Mouse (Mus musculus): Measurements from ENCODE around the gene Usp37. TPM values are rescaled to one million over a fixed set of nuclear protein-coding genes. Genes with fewer than 3 reads are reported as not detected.

Usp37 gene
- polyA plus RNA-seq, 1 experiment from 2014 or later = 38.0 TPM

DNA sequence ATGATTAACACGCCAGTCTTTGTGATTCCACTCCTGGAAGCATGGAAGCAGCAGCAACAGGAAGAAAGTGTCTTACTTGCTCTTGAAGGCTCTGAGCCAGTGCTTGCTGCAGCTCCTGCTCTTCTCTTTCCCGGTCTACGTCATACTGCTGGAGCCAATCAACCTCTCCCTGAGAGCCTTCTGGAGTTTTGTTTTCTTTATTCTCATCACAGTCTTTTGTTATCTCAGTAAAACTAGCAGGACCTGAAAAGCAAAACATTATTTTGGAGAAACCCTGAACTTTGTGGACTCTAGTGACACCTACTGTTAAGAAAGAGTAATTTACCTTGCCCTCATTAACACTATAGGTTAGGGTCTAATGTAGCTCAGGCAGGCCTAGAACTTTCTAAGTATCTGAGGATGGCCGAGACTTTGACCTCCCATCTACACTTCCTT lies 91.5 kb downstream of the Usp37 start:
- WGBS = 63% methylated on average over 4 of the region's 4 CpGs
- no peaks in the 10 kb centered on the region for H3K27me3 ChIP-seq
- ATAC-seq (ENCODE audit: insufficient number of reproducible peaks, insufficient read depth, low FRiP score, low TSS enrichment, low read depth) = 0 out of 2 replicates have a peak, but pooled peaks have one; percentile 37

DNA sequence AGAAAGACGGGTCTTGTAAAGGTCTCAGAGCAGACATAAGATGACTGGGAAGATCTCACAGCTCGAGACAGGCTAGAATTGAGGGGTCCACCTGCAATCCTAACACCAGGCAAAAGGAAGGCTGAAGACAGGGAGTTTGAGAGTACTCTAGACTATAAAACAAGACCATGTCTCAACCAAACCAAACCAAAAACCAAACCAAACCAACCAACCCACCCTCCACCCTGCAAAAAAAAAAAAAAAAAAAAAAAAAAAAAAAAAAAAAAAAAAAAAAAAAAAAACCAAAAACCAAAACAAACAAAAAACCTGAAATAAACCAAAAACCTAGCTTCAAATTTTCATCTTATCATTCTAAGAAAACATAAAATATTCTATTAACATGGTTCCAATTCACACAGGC lies 99.5 kb downstream of the Usp37 start:
- no peaks in the 10 kb centered on the region for H3K27me3 ChIP-seq
- H3K4me3 ChIP-seq = no peak overlapping the region
- ATAC-seq (ENCODE audit: insufficient number of reproducible peaks, insufficient read depth, low FRiP score, low TSS enrichment, low read depth) = no peak
- no peak overlapping the region for H3K9ac ChIP-seq
- H3K4me1 ChIP-seq = no peaks in the 10 kb centered on the region
- WGBS = 86% methylated on average over 2 of the region's 2 CpGs
- no peaks in the 10 kb centered on the region for H3K9me3 ChIP-seq
- no peak overlapping the region for H3K27ac ChIP-seq
- H3K36me3 ChIP-seq = peaks cover 75% of the 10 kb centered on the region
- no peak overlapping the region for H3K4me2 ChIP-seq

More for the DNA sequence above, 91.5 kb downstream of the Usp37 start:
- no peaks in the 10 kb centered on the region for H3K4me1 ChIP-seq
- peaks cover 88% of the 10 kb centered on the region for H3K36me3 ChIP-seq
- no peak overlapping the region for H3K4me2 ChIP-seq
- H3K9ac ChIP-seq = no peak overlapping the region
- no peak overlapping the region for H3K27ac ChIP-seq
- H3K4me3 ChIP-seq = no peak overlapping the region
- no peaks in the 10 kb centered on the region for H3K9me3 ChIP-seq

DNA sequence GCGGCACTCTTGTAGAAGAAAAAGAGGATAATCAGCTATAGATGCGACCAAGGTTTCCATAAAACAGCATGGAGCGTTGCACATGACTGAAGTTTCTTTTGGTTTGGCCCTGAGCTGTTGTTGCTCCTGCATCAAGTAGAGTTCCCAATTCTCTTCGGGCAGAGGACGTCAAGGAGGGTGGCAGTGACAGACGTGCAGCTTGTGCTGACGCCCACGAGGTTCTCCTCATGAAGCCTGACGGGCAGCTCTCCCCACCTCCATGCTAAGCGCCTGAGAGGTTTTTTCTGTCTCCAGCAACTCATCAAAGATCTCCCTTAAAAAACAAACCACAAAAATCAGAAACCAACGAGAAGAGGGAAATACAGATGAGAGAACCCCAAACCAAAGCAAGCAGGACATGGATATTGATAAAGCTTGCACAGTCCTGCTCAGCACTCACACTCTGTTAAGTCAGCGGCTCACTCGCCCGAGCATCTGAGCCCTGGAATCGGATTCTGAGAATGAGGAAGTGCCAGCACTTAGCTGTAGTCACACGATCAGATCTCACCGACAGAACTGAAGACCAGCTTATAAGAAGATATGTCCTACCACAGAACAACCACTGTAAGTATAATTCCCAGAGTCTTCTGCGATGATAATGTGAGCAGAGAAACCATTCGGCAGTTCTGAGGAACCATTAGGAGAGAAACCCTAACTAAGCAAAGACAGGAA lies 104.8 kb downstream of the Usp37 start:
- no peak overlapping the region for H3K4me2 ChIP-seq
- H3K27me3 ChIP-seq = no peaks in the 10 kb centered on the region
- H3K4me3 ChIP-seq = no peak overlapping the region
- H3K27ac ChIP-seq = no peak overlapping the region
- H3K9ac ChIP-seq = no peak overlapping the region
- H3K36me3 ChIP-seq = peaks cover 76% of the 10 kb centered on the region
- H3K4me1 ChIP-seq = no peaks in the 10 kb centered on the region
- WGBS = 89% methylated on average over 19 of the region's 19 CpGs
- no peaks in the 10 kb centered on the region for H3K9me3 ChIP-seq
- no peak for ATAC-seq (ENCODE audit: insufficient number of reproducible peaks, insufficient read depth, low FRiP score, low TSS enrichment, low read depth)

DNA sequence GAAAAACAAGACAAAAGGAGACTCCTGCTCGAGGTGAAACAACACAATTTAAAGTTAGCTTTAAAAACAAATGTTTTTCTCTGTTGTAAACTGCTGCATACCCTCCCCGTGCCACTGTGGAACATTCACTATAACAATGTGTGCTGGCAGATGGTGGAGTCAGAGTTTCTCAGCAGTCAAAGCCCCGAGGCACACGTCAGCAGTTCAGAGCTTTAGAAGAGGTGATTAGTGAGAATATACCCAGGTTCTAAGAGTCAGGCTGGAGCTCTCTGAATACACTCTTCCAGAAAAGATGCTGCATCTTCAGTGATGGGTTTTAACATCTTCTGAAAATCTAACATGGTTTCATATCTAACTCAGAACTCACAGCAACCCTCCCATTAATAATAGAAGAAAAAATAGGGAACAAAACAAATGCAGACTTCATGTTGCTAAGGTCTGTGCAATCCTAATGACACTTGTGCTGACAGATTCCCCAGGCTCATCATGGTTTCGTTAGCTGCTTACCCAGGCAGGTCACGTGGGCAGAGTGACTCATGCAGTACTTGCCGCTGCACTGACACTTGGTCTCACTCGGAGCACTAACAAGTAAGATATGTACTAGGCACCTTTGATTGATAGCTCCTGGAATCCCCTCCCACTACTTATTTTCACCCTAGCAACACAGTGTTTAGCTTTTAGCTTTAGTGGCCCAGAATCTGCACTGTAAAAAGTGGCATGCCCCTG lies 106.2 kb downstream of the Usp37 start:
- Histone ChIP-seq H3K4me3 (no peak overlapping the region), H3K9me3 (no peaks in the 10 kb centered on the region), H3K4me1 (no peaks in the 10 kb centered on the region), H3K36me3 (peaks cover 77% of the 10 kb centered on the region), H3K27me3 (no peaks in the 10 kb centered on the region), H3K9ac (no peak overlapping the region), H3K4me2 (no peak overlapping the region), H3K27ac (no peak overlapping the region)
- 74% methylated on average over 8 of the region's 8 CpGs for WGBS
- no peak for ATAC-seq (ENCODE audit: insufficient number of reproducible peaks, insufficient read depth, low FRiP score, low TSS enrichment, low read depth)

DNA sequence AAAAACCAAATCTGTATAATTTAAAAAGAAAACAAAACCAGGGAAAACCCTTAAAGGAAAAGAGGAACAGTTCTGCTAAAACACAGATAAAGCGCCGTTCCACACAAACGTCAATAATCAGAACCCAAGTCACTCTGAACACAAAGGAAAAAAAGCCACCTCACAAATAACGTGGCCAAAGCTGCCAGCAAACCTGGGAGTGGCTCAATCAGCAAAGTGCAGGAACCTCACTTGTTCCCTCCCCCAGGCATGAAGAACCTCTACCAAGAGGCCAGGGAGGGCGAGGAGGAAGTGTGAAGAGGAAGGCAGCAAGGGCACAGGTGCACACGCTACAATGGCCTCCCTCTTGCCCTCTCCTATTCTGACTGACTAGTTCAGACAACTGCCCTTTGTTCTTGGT lies 108.5 kb downstream of the Usp37 start:
- Histone ChIP-seq H3K4me2 (no peak overlapping the region), H3K9me3 (no peaks in the 10 kb centered on the region), H3K4me1 (no peaks in the 10 kb centered on the region), H3K27ac (no peak overlapping the region), H3K36me3 (peaks cover 61% of the 10 kb centered on the region), H3K9ac (no peak overlapping the region), H3K4me3 (no peak overlapping the region), H3K27me3 (no peaks in the 10 kb centered on the region)
- no peak for ATAC-seq (ENCODE audit: insufficient number of reproducible peaks, insufficient read depth, low FRiP score, low TSS enrichment, low read depth)
- 88% methylated on average over 6 of the region's 6 CpGs for WGBS

DNA sequence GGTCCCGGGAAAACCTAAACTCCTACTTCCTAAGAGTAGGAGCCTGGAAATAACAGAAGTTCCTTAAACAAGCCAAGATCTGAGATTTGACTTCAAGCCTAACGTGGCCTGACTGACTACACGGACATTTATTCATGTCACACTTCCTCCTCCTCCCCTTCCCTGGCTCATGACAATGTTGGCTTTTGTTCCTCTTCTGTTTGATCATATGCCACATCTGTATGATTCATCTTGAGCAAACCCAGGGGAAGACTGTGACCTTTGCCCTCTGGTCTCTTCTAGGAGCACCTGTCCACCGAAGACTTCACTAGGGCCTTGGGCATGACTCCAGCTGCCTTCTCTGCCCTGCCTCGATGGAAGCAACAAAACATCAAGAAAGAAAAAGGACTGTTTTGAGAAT lies 109.5 kb downstream of the Usp37 start:
- Histone ChIP-seq H3K4me3 (no peak overlapping the region), H3K9me3 (no peaks in the 10 kb centered on the region), H3K27me3 (no peaks in the 10 kb centered on the region), H3K4me2 (no peak overlapping the region), H3K9ac (no peak overlapping the region), H3K27ac (no peak overlapping the region), H3K4me1 (no peaks in the 10 kb centered on the region), H3K36me3 (peaks cover 53% of the 10 kb centered on the region)
- WGBS = 60% methylated on average over 5 of the region's 5 CpGs
- no peak for ATAC-seq (ENCODE audit: insufficient number of reproducible peaks, insufficient read depth, low FRiP score, low TSS enrichment, low read depth)

DNA sequence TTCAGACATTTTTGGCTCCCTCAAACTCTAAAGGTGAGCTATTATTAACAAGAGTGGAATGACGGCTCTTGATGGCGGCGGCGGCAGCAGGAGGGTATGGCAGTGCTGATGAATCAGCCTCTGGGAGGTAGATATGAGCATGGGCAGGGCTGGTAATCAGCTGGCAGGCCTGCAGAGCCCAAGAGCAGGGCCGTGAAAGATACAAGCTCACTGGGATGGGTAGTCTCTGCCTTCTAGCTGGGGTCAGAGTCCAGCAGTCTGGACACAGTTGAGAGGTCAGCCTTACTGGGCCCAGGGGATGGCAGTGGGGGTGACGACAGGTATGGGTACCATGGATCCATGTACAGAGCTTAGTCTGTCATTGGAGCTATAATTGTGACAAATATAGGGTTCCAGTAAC lies 110.9 kb downstream of the Usp37 start:
- H3K9me3 ChIP-seq = no peaks in the 10 kb centered on the region
- no peak overlapping the region for H3K27ac ChIP-seq
- no peak overlapping the region for H3K9ac ChIP-seq
- no peaks in the 10 kb centered on the region for H3K27me3 ChIP-seq
- H3K4me2 ChIP-seq = no peak overlapping the region
- 89% methylated on average over 6 of the region's 6 CpGs for WGBS
- H3K4me3 ChIP-seq = no peak overlapping the region
- H3K4me1 ChIP-seq = no peaks in the 10 kb centered on the region
- ATAC-seq (ENCODE audit: insufficient number of reproducible peaks, insufficient read depth, low FRiP score, low TSS enrichment, low read depth) = no peak
- peaks cover 40% of the 10 kb centered on the region for H3K36me3 ChIP-seq

DNA sequence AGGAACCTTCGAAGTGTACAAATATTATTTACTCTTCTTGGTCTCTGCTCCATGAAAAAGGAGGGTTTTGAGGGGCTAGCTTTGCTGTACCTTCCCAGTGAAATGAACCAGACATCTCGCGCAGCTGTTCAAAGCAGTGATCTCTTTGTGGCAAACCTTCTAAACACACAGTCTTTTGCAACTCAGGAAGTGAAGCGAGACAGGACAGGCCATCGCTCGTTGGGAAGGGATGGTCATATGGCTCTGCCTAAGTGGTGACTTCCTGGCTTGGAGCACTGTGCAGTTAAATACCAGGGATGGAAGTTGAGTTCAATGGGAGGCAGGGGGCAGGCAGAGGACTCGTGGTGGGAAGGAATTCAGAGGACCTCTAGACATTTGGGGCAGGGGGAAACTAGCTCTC lies 118.2 kb downstream of the Usp37 start:
- peaks cover 4% of the 10 kb centered on the region for H3K4me1 ChIP-seq
- no peaks in the 10 kb centered on the region for H3K36me3 ChIP-seq
- H3K4me3 ChIP-seq = no peak overlapping the region
- no peak overlapping the region for H3K27ac ChIP-seq
- 61% methylated on average over 7 of the region's 7 CpGs for WGBS
- no peaks in the 10 kb centered on the region for H3K27me3 ChIP-seq
- H3K9me3 ChIP-seq = no peaks in the 10 kb centered on the region
- no peak overlapping the region for H3K4me2 ChIP-seq
- no peak overlapping the region for H3K9ac ChIP-seq
- no peak for ATAC-seq (ENCODE audit: insufficient number of reproducible peaks, insufficient read depth, low FRiP score, low TSS enrichment, low read depth)

DNA sequence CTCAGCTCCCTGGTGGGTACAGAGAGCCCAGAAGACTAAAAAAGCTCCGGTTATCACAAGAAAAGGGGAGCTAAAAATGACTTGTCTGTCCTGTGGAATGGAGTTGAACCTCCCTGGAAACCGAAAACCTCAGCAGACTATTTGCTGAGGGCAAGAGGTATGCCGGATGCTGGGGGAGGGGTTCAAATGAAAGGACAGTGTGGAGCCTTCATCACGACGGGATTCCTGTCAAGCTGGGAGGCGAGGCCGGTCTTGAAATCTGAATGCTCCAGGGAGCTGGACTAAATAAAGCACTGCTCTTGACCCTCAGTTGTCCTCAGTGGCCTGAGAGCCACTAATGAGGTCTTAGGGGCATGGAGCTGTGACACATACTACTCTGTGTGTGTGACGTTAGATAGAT lies 120.9 kb downstream of the Usp37 start:
- Histone ChIP-seq H3K27ac (no peak overlapping the region), H3K4me2 (no peak overlapping the region), H3K4me1 (peaks cover 4% of the 10 kb centered on the region)

DNA sequence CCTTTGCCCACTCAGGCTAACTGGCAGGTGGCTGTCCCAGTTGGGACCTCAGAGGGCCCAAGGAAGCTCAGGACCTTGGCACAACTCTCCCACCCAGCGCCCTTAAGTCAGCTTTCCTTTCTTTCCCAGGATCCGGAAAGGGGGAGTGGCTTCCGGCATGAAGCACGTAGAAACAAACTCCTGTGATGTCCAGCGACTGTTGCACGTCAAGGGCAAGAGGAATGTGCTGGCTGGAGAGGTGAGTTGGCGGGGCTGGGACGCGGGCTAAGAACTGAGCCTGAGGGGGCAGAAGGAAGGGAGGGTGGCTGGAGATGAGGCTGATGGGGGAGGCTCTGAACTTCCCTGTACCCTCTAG lies 124.7 kb downstream of the Usp37 start:
- Histone ChIP-seq H3K4me3 (no peak overlapping the region), H3K9ac (no peak overlapping the region), H3K36me3 (no peaks in the 10 kb centered on the region), H3K27me3 (no peaks in the 10 kb centered on the region), H3K4me1 (peaks cover 4% of the 10 kb centered on the region), H3K27ac (no peak overlapping the region), H3K4me2 (no peak overlapping the region), H3K9me3 (no peaks in the 10 kb centered on the region)
- ATAC-seq (ENCODE audit: insufficient number of reproducible peaks, insufficient read depth, low FRiP score, low TSS enrichment, low read depth) = no peak
- WGBS = 60% methylated on average over 9 of the region's 9 CpGs

More for the DNA sequence above, 120.9 kb downstream of the Usp37 start:
- Histone ChIP-seq H3K36me3 (no peaks in the 10 kb centered on the region), H3K27me3 (no peaks in the 10 kb centered on the region), H3K9me3 (no peaks in the 10 kb centered on the region), H3K9ac (no peak overlapping the region), H3K4me3 (no peak overlapping the region)
- no peak for ATAC-seq (ENCODE audit: insufficient number of reproducible peaks, insufficient read depth, low FRiP score, low TSS enrichment, low read depth)
- WGBS = 19% methylated on average over 8 of the region's 8 CpGs

DNA sequence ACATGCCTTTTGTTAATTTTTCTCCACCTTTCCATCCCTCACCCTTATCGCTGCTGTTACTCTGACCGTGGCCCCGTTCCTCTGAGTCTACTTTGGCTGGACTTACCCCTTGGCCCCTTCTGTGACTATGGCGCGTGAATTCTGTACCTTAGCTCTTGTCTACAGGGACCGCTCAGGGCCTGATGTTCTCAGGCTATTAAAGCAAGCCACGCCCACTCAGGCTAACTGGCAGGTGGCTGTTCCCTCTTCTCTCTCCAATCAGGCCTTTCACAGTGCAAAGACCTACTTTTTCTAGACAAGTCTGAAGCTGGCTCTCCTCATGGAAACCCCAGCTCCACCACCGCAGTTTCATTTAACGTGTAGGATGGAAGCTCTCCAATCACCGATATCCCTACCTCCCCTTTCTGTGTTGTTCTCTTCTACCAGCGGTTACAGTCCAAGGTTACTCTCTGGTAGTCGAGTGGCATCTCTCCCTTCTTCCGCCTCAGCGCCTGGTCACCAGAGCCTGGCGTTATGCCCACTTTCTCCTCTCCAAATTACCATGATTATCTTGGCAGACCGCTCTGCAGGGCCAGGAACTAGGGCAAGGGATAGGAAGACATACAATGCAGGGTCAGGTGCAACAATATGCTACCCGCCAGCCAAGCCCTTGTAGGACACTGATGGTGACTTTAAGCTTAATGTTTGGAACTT lies 125.2 kb downstream of the Usp37 start:
- Histone ChIP-seq H3K4me1 (peaks cover 4% of the 10 kb centered on the region), H3K27me3 (no peaks in the 10 kb centered on the region), H3K36me3 (no peaks in the 10 kb centered on the region), H3K9ac (no peak overlapping the region), H3K9me3 (no peaks in the 10 kb centered on the region), H3K4me2 (no peak overlapping the region), H3K4me3 (no peak overlapping the region), H3K27ac (no peak overlapping the region)
- no peak for ATAC-seq (ENCODE audit: insufficient number of reproducible peaks, insufficient read depth, low FRiP score, low TSS enrichment, low read depth)
- WGBS = 80% methylated on average over 17 of the region's 17 CpGs

DNA sequence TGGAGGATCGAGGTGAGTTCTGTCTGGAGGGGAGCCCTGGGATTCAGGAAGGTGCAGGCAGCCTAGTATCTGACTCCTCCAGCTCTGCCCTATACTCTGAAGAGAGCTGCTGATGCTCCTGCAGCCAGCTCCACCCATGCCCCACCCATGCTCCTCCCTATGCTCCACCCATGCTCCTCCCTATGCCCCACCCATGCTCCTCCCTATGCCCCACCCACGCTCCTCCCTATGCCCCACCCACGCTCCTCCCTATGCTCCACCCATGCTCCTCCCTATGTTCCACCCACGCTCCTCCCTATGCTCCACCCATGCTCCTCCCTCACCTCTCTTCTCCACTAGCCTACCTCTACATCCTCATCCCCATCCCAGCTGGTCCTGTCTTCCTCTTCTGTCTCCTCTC lies 128.9 kb downstream of the Usp37 start:
- 37% methylated on average over 4 of the region's 4 CpGs for WGBS
- H3K9me3 ChIP-seq = no peaks in the 10 kb centered on the region
- H3K4me2 ChIP-seq = no peak overlapping the region
- no peaks in the 10 kb centered on the region for H3K36me3 ChIP-seq
- ATAC-seq (ENCODE audit: insufficient number of reproducible peaks, insufficient read depth, low FRiP score, low TSS enrichment, low read depth) = no peak
- H3K27me3 ChIP-seq = no peaks in the 10 kb centered on the region
- peaks cover 2% of the 10 kb centered on the region; the same call in 1 of the 2 replicates for H3K4me1 ChIP-seq
- H3K27ac ChIP-seq = no peak overlapping the region
- no peak overlapping the region for H3K9ac ChIP-seq
- H3K4me3 ChIP-seq = no peak overlapping the region
